Mouse (Mus musculus) layer of hippocampus, postnatal 14 days (tissue): ENCODE measurements around the gene Acsf2. TPM values are rescaled to one million over a fixed set of nuclear protein-coding genes. Genes with fewer than 3 reads are reported as not detected.

Source experiments
- DNase-seq, 2 experiments: peaks; one replicate each; pipeline ENCODE4 v3.0.0; 2021 to 2022; ENCODE audit warnings: low spot score in 2 of 2, mixed read lengths in 1 of 2
- total RNA-seq, 2 experiments: library from RNA; stranded (reverse); gene quantifications; 2 replicates each; pipeline ENCODE4 v1.2.3; 2021

The Acsf2 gene
- total RNA-seq, 2 experiments from 2014 or later: 20.9 to 23.0 TPM

GRCm38 (mm10) chr11:94548888-94549690 is 52.6 kb downstream of the Acsf2 start, which contains the start of gene Rsad1:
Gene Rsad1 (minus strand): TSS chr11:94549255.
- peak; percentile 97 to 99 for DNase-seq

DNA sequence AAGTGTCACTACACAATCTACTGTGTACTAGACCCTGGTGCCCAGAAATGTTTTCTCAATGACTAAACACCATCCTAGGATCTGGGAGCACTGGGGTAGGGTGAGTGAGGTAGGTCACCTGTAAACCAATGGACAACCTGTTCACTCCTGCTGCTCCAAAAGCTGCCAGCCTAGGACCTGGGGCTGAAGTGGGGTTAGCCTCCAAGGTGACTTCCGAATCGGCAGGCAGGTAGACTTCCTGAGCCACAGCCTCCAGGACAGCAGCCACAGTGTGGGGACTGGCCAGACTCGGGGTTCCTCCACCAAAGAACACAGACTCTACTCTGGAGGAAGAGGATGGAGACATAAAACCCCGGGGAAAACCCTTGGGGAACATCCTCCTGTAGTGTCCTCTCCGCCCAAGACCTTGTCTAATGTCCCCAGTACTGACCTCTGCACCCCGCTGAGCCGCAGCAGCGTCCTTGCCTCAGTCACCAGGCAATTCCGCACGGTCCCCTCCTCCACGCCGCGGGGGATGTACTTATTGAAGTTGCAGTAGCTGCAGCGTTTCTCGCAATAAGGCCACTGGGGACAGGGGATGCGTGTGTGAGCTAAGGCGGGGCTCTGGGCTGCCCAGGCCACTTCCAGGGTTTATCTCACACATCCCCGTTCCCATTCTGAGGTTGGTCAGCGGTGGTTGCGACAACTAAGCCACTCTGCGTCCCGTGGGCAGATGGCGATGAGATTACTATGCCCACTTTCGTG is 53.5 kb downstream of the Acsf2 start:
- peak in 1 of 2 experiments; percentile 39 for DNase-seq

GRCm38 (mm10) chr11:94547271-94547670 is 54.4 kb downstream of the Acsf2 start:
- no peak for DNase-seq

GRCm38 (mm10) chr11:94546381-94546780 is 55.3 kb downstream of the Acsf2 start:
- DNase-seq: no peak

DNA sequence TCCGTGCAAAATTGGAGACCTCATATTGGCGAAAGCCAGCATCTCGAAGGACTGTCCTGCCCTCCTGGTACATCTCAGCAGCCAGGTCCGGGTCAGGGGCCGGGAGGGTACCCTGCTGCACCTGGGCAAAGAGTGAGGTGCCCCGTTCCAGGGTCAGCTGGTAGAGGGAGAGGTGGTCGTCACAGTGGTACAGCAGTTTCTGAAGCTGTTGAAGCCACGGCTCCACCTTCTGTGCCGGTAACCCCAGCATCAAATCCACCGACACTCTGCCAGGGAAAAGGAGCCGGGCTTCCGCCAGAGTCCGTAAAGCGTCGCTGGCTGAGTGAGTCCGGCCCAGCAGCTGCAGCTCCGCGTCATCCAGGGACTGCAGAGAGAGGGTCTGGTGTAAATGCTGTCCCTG is 57.2 kb downstream of the Acsf2 start:
- DNase-seq: no peak

GRCm38 (mm10) chr11:94543932-94544331 is 57.7 kb downstream of the Acsf2 start:
- peak; percentile 91 to 94 for DNase-seq

GRCm38 (mm10) chr11:94543344-94543743 is 58.3 kb downstream of the Acsf2 start:
- DNase-seq: no peak

- no peak for DNase-seq
Measured at GRCm38 (mm10) chr11:94542400-94542799, 59.3 kb downstream of the Acsf2 start.

DNA sequence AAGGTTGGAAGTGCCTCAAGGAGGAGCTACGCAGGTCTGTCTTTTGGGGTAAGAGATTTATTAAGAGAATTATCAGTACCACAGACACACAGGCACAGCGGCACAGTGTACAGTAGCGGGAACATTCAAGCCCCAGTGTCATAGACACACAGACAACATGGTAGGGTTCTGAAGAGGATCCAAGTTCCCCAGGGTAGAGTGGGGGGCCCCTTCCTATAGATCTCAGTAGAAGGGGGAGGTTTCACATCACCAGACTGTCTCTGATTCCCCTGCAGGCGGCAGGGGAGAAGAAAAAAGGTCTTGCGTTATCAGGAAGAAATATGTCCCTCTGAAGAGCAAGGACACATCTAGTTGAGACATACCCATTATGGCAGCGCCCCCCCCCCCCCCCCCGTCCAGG is 61.9 kb downstream of the Acsf2 start:
- no peak for DNase-seq

- no peak for DNase-seq
Measured at GRCm38 (mm10) chr11:94538733-94539292, 62.9 kb downstream of the Acsf2 start.

- no peak for DNase-seq
Measured at GRCm38 (mm10) chr11:94533171-94533570, 68.5 kb downstream of the Acsf2 start.

DNA sequence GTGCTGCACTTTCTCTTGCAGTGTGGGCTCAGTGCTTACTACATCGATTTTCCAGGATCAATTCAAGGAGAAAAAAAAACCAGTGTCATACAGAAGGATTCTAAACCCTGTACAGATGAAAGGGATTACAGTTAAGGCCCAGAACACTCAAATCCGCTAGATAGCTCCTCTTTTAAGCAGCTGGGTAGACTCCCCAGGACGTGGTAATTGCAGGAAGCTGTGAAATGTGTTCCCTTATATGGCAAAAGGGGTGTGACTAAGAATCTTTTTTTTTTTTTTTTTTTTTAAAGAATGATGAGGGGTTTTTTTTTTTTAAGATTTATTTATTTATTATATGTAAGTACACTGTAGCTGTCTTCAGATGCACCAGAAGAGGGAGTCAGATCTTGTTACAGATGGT is 72.8 kb downstream of the Acsf2 start:
- DNase-seq: no peak

GRCm38 (mm10) chr11:94526171-94526879 is 75.3 kb downstream of the Acsf2 start:
- DNase-seq: no peak

DNA sequence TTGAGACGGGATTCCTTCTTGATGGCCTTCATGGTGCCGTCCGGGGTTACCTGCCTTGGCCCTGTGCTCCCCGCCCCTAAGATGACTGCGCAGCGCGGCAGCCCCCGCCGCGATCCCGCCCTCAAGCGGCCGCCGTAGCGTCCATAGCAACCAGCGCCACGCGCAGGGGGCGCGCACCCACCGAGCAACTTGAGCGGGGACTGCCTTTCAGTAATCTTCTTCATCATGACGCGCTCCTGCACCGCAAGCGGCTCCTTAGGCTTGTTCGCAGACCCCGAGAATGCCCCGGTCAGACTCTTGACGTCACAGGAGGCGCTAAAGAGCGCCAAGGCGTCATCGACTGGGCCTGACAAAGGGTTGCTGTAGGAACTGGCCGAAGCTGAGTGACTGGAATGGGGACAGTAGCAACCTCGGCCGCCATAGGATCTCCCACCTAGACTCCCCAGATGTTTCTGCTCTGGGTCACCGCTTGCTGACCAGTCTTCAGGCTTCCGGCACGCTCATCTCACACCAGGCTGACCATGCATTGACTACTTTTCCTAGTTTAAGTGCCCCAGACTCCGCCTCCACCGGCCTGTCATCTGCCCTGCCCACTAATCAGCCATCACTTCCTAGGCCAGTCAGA is 80.3 kb downstream of the Acsf2 start, which contains the start of gene Mycbpap:
Mycbpap (minus strand) TSS at position 524 of the 625 bp plus-strand sequence.
- DNase-seq: peak; percentile 28 to 41

DNA sequence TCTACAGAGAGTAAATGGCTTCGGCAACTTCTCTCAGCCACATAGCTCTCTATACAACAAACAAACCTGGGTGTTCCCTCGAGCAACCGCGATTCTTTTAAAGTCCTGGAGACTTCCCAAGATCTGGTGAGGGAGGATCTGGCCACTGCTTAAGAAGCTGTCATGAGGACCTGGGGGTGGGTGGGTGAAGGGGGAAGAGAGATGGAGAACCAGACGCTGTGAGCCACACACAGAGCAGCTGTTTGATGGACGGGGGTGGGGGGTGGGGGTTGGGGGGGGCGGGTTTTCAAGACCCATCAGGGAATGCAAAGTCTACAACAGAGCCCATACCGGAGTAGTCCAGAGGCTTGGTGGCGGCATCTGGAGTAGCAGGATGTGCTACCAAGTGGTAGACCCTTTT is 88.2 kb downstream of the Acsf2 start:
- DNase-seq: no peak

- DNase-seq: no peak
Measured at GRCm38 (mm10) chr11:94508976-94509375, 92.7 kb downstream of the Acsf2 start.

Other genes starting within 250 kb of the Acsf2 start
- 1 to 10 TPM; 1.8 to 3.8 TPM for gene Abcc3, start 208.9 kb downstream of the Acsf2 start, total RNA-seq
- gene Cacna1g, start 127.7 kb downstream of the Acsf2 start, total RNA-seq: 10 to 100 TPM; 74.7 to 92.9 TPM
- under 1 TPM; 0.35 to 0.43 TPM for gene Spata20, start 115.7 kb downstream of the Acsf2 start, total RNA-seq
- 1 to 10 TPM; 3.9 to 5.7 TPM for gene Epn3, start 101.9 kb downstream of the Acsf2 start, total RNA-seq
- gene Mycbpap, start 80.1 kb downstream of the Acsf2 start, total RNA-seq: 1 to 10 TPM; 1.6 to 5.6 TPM
- gene Rsad1, start 52.6 kb downstream of the Acsf2 start, total RNA-seq: 10 to 100 TPM; 10.2 to 11.6 TPM
- 1 to 10 TPM; 1.3 to 2.4 TPM for gene Chad, start 36.8 kb downstream of the Acsf2 start, total RNA-seq
- gene Lrrc59, start 27.9 kb upstream of the Acsf2 start, total RNA-seq: 10 to 100 TPM; 74.0 to 75.1 TPM
- gene Mrpl27, start 51.9 kb upstream of the Acsf2 start, total RNA-seq: 10 to 100 TPM; 64.5 to 69.6 TPM
- gene Eme1, start 52.1 kb upstream of the Acsf2 start, total RNA-seq: under 1 TPM; 0.60 to 0.78 TPM
- 10 to 100 TPM; 27.3 to 36.0 TPM for gene Xylt2, start 75.6 kb upstream of the Acsf2 start, total RNA-seq
- not detected for gene Gm11541, start 102.6 kb upstream of the Acsf2 start, total RNA-seq
- gene Cdc34b, start 139.9 kb upstream of the Acsf2 start, total RNA-seq: under 1 TPM in 1 of 2 experiments, not detected in 1; 0.45 TPM
- not detected for gene Tmem92, start 180.8 kb upstream of the Acsf2 start, total RNA-seq